Mouse (Mus musculus): ENCODE results near the gene Gpr137b. TPM values are rescaled to one million over a fixed set of nuclear protein-coding genes. Genes with fewer than 3 reads are reported as not detected.
"Not testable (repeated sequence)": the region's sequence is repeated elsewhere in the genome, so short reads cannot be mapped to it uniquely, and the experiment has no call there.

Gpr137b gene
- total RNA-seq (2021) = 10 to 100 TPM; 20.0 to 21.9 TPM
- long read RNA-seq, transcript Gpr137b-201 (7 exons, 2,971 nt) = major isoform, 8 of 16 reads
- long read RNA-seq, partial matches to known transcripts = 1 of 16 reads
- long read RNA-seq, other reads (novel, unspliced or antisense) = 3 of 16 reads

DNA sequence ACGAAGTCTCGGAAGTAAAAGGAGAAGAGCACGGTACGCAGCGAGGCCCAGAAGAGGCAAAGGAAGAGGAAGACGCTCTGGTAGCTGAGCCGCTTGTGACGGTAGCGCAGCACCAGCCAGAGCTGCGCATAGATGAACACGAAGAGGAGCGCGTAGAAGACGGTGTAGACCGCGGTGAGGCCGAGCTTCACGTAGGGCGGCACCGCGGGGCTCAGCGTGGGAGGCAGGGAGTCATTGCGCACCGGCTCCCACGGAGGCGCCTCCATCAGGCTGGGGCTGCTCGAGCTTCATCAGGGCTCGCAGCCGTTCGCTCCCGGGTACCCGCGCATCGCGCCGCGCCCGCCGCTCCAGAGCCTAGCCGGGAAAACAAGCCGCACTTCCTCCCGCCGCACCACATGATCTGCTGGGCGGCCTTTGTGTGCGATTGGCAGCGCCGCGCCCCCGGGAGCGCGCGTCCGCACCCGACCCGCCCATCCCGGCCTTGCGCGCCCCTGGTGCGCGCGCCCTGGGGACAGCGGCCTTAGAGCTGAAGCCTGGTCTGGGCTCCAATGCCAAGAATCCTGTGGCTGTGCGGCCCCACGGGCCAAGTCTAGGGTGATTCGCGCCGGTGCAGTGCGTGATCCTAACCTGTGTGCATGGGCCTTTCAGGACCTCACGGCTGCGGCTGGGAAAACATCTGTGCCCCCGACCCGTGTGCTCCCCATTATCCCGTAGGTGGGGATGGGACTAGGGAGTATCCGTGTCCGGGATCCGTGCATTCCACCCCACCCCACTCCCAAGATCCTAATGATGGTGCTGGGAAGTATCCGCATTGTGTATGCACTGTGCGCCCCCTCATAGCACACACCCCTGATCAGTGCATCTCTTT, at the start of gene Gpr137b:
Gene Gpr137b, minus strand, starts transcription at position 787 of the 868 bp plus-strand sequence.
- DNase-seq (ENCODE audit: low spot score in 2 of 2) = peak; percentile 49 to 62

DNA sequence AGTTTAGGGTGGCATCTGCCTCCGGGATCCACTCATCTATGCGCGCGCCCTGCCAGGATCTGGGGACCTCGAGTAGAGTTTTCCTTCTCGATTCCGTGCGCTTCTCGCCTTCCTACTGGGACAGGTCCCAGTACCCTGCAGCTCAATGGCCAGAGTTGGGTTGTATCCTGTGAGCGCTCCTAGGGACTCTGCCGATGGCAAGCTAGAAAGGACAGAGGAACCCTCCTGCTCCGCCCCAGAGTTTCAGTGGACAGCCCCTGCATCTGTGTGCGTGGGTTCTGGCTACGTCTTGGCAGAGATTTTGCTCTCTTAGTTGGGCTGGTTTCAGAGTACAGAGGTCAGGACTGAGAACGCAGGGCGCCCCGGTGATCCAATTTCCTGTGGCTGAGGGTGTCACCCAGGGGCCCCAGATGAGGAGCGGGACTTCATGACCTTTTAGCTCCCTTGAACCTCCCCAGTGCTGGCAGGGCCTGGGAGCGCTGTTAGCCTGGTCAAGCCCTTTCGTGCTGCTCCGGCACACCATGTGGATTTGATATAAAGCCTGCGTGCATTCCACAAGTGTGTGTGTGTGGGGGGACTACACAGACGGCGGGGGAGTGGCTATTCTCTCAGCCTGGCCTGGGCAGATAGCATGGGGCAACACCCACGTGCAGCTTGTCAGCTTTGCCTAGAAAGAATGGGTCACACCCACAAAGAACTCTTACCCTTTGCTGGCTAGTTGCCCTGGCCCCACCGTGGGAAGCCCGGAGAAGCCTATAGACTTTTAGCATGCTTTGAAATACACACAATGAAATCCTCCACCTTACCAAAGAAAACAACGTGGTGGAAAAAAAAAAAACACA, 44.5 kb upstream of the Gpr137b start:
- not testable (repeated sequence) for DNase-seq (ENCODE audit: low spot score in 2 of 2)

DNA sequence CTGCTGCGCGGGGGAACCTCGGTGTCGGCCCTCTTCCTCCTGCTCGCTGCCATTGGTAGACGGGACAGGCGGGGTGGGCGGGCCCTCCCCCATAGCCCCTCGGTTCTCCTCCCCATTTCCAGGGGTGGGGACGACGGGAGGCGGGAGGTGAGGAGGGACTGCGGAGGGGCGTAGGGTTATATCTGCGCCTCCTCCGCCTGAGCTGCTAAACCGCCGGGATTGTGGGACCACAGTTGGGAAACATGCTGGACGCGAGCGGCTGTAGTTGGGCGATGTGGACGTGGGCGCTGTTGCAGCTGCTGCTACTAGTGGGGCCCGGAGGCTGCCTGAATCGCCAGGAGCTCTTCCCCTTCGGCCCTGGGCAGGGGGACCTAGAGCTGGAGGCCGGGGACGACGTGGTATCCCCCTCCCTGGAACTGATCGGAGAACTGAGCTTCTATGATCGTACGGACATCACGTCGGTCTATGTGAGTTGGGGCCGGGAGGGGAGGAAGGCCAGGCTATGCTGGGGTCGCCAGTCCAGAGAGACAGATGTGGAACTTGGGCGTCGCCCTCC, 43.7 kb upstream of the Gpr137b start, which contains the start of gene Nid1:
Gene Nid1, plus strand, starts transcription at position 92 of the 556 bp plus-strand sequence.
- DNase-seq (ENCODE audit: low spot score in 2 of 2) = not testable (repeated sequence)

DNA sequence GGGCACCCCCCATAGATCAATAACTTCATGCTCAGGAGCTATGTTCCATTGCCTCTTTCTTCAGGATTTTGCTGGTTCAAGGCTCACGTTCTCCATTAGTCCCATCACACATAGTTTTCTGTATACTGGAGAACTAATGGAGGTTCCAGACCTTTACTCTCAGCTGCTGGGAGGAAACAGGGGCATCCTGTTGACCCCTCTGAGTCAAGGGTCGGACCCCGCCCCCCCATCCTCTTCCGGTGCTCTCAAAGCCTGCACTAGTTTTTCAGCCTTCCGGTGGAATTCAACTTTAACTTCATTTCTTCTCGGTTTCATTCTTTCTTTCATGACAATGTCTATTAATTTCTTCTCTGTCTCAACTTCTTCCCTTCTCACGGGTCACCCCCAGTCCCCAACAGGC, 42.3 kb upstream of the Gpr137b start:
- not testable (repeated sequence) for DNase-seq (ENCODE audit: low spot score in 2 of 2)

DNA sequence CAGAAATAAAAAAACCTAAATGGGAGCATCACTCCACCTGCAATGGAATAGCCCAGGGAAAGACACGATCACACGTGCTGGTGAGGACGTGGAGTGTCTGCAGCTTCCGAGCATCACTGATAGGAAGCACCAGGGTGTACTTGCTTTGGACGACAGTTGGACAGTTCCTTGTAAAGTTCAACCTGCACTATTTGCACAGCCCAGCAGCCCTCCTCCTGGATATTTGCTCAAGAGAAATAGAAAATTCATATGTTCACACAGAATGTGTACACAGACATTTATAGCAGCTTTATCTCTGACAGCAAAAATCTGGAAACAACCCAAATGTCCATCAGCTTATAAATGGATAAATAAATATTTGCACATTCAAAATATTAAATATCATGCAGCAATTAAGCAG, 29.5 kb upstream of the Gpr137b start:
- not testable (repeated sequence) for DNase-seq (ENCODE audit: low spot score in 2 of 2)

DNA sequence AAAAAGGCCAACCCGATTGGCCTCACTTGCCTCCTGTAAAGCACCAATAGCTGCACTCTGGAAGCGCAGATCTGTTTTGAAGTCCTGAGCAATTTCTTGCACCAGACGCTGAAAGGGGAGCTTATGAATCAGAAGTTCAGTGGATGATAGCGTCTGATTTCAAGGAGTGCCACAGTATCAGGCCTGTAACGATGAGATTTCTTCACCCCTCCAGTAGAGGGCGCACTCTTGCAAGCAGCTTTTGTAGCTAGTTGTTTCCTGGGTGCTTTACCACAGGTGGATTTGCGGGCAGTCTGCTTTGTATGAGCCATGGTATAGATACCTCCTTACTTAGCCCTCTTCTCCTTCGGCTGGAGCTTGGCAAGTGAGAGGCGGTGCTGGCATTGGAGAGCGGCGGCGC, 25.0 kb upstream of the Gpr137b start:
- not testable (repeated sequence) for DNase-seq (ENCODE audit: low spot score in 2 of 2)

DNA sequence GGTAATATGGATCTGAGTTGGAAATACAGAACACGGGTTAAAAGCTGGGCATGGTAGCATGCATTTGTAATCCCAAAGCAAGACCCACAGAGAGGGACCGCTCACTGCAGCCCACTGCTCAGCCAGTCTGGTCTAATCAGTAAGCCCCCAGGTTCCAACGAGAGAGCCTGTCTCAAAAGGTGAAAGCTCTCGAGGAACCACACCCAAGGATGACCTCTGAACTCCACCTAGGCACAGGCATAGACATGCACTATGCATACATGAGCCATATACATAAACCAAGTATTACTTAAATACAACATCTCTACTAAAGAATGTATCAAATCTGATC, 22.2 kb upstream of the Gpr137b start:
- not testable (repeated sequence) for DNase-seq (ENCODE audit: low spot score in 2 of 2)

DNA sequence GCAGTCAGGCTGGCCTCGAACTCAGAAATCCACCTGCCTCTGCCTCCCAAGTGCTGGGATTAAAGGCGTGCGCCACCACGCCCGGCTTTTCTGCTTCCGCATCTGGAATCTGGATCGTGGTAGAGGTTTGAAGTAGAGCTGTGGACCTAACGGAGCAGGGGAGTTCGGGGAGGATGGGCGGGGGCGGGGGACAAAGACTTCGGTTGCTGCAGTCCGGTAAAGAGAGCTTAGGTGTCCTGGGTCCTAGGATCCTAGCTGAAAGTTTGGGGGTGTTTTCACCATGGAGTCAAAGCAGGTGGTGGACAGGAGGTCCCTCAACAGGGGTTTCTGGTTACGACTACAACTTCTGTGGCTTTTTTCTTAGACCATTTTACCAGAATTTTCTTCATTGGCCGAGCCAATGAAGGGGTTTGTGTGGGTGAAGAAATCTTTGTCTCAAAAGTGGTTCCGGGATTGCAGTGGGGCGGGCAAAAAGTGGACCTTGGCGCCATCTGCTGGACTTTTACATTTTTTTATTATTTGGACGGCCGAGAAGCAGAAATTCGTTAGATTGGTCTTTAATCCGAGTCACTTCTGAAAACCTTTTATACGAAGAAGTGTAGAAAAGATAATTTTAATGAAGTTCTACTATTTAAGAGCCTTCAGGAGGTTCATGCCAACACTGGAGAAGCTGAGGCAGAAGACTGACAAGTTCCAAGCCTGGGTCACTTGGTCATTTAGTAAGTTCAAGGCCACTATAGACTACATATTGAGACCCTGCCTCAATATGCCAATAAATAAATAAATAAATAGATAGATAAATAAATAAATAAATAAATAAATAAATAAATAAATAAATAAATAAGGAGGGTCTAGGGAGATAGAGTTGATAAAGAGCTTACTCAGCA, 21.5 kb upstream of the Gpr137b start:
- DNase-seq (ENCODE audit: low spot score in 2 of 2) = peak; percentile 58 to 74

DNA sequence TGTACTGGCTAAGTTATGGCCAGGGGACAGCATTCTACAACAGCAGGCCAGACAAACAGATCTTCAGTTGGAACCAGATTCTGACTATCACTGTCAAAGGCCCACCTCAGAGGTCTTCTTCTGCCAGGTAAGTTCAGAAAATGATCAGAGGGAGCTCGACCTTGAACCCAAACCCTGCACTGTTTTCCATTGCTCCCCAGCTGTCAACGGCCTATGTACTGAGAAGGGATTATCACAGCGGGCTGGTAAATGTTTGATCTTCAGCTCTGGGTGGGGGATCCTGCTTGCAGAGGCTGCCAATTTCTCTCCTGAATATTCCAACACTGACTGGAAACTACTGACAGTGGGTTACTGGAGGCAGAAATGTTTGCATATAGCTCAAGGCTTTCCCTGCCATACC, 20.4 kb upstream of the Gpr137b start:
- DNase-seq (ENCODE audit: low spot score in 2 of 2) = no peak

DNA sequence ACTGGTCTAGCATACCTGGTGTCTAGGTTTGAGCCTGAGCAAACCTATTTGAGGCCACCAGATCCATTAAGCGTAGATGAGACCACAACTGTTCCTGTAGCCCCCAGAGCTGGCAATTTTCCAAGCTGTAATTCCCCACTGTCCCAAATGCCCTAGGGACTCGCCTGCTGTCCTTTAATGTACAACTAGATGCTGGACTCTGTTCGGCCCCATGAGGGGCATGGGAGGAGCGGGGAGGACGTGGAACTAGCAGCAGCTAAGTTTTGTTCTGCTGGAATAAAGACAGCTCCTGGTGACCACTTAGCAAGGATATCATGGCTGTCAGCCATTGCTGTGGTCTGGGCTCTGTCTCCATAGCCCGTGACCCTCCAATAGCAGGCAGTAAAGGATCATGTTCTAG, 11.7 kb upstream of the Gpr137b start:
- not testable (repeated sequence) for DNase-seq (ENCODE audit: low spot score in 2 of 2)

DNA sequence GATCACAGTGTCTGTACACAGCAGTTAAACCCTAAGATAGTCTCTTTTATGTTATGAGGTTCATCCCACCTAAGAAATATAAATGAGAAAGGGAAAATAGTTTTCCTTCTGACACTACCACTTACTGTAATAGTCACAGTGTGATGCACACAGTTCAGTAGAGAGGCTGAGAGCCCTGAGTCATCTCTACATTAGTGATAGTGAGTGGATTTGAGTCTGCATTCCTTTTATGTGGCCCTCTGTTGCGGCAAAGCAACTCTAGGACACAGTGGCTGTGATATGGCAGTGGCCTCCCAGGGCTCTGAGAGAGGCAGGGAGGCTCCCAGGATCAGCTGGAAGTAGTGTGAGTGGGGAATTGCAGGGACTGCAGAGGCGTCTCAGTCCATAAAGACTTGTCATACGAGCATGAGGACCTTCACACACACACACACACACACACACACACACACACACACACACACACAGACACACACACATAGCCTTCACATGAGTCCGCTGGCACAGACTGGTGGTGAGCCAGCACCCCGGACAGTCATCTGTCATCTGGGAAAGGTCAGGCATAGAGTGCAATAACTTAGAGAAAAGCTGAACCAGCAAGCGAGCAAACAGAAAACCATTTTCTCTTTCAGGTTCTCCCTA, 10.8 kb upstream of the Gpr137b start:
- not testable (repeated sequence) for DNase-seq (ENCODE audit: low spot score in 2 of 2)

DNA sequence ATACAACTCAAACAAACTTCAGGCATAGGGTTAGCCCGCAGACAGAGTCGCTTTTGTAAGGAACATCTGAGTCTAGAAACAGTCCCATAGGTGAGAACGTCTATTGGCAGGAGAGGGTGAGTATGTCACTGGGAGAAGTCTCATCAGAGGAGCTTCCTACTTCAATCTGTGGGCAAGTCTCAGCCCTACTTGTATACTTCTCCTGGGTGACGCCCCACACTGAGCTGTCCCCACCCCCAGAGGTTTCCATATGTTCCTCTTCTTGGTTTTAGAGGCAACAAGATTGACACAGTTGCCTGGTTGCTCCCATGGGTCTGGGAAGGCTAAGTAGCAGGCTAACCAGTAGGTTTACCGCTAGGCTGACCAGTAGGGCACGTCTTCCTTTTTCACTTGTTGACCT, 10.0 kb upstream of the Gpr137b start:
- DNase-seq (ENCODE audit: low spot score in 2 of 2) = not testable (repeated sequence)

DNA sequence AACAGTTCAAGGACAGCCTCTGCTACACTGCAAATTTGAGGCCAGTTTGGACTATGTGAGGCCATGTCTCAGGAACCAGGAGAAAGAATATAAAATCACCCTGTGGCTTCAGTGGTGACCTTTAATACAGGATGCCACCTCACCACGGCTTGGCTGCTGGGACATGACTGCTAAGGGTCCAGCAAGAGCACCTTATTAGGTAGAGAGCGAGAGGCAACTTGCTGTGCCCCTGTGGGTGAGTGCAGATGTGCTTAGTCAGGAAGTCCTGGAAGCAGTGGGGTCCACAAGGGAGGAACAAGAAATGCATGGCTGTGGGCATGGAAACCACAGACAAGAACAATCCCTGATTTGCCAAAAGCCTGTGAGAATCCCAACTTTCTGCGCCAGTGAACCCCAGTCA, 9.6 kb upstream of the Gpr137b start:
- not testable (repeated sequence) for DNase-seq (ENCODE audit: low spot score in 2 of 2)

DNA sequence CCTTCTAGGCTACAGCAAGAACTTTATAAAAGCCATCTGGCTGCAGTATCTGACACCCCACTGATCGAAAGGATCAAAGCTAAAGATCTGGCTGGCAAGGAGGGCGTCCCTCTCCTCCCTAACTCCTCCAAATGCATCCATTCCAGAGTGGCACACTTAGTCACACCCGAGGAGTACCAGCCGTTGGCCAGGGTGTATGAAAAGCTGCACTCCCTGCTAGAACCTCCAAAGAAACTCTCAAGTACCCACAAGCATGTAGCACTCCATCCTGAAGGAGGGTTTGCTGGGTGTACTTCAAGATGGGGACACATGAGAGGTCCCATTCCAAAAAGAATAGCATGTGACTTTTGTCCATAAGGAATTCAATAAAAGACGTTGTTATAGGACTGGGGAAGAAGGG, 9.0 kb upstream of the Gpr137b start:
- DNase-seq (ENCODE audit: low spot score in 2 of 2) = not testable (repeated sequence)

DNA sequence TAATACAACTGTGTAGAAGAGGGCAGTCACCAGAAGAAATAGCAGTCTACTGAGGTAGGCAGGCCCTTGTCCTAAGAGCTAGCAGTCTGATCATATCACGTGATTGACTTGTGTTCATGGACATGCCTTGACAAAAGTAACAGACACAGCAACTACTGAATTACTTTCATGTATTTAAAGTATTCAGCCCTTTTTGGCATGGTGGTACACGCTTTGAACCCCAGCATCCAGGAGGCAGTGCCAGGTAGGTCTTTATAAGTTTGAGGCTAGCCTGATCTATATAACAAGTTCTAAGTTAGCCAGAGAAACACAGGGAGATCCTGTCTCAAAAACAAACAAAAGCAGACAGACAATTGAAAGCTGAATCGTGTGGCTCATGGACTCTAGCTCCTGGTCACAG, 7.0 kb upstream of the Gpr137b start:
- not testable (repeated sequence) for DNase-seq (ENCODE audit: low spot score in 2 of 2)

DNA sequence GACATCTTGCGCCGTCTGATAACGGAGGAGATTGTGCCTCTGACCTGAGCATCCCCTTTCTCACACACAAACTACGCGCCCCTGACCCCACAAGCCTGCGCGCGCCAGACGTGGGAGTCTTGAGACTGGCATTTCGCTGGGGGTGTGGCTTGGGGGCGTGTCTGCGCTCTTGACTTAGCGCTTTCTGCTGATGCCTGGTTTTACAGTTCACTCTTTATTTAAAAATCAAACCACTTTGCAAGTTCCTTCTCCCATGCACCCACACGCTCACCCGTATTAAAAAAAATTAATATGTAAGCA, 232 bp upstream of the Gpr137b start:
- DNase-seq (ENCODE audit: low spot score in 2 of 2) = not testable (repeated sequence)

DNA sequence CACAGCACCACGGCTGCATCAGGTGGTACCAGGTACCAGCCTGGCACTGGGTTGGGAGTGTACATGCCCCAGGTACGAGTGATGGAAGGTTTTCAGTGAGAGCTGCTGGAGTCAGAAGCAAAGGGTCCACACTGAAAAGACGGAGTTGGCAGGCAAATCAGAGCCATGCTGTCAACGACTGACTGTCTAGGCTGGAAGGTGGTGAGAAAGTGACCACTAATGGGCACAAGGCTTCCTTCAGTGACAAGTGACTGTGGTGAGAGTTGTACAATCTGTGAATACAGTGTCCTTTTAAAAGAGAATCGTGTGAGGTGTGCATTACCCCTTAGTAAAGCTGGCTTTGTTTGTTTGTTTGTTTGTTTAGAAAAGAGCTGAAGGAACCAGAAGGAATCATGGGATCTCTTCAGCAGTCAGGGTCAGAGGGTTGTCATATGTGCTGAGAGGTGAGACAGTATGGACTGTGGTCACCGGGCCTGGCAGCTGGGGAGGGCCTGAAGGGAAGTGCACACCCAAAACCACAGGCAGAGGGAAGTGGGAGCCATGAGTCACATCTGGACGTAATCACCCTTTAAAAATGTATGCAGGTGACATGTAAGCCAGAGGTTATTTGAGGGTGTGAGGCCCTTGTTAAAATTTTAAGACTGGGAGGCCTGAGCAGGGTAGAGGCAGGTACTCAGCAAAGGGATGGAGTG, 15.5 kb downstream of the Gpr137b start:
- DNase-seq (ENCODE audit: low spot score in 2 of 2) = not testable (repeated sequence)

DNA sequence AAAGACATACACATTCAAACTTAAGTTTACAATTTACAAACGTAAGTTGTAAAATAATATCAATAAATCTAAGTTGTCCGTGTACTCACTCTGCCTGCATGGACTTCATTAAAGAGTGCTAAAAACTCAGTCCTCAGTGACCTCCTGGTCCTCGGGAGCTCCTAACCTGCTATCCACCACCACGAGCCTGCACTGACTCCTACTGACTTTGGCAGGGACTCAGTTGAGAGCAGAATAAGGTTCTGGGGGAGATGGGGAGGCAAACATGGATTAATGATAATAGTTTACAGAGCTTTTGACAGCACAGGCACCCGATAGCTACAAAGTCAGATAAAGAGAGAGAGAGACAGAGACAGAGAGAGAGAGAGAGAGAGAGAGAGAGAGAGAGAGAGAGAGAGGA, 16.6 kb downstream of the Gpr137b start:
- DNase-seq (ENCODE audit: low spot score in 2 of 2) = no peak

DNA sequence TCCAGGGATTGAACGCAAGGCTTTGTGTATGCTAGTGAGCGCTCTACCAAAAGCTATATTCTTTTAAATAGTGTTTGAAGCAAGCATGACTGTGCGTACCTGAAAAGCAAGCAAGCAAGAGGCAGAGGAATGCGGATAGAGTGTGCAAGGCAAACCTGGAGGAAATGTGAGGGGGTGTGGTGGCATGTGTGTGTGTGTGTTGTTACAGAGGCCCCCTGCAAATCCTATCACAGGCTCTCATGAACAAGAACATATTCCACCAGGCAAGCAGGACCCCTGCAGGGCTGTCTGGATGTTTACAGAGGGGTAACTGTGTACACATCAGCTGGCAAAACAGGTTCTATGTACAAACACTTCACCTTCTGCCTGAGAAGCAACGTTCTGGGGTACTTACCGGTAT, 19.8 kb downstream of the Gpr137b start:
- not testable (repeated sequence) for DNase-seq (ENCODE audit: low spot score in 2 of 2)

DNA sequence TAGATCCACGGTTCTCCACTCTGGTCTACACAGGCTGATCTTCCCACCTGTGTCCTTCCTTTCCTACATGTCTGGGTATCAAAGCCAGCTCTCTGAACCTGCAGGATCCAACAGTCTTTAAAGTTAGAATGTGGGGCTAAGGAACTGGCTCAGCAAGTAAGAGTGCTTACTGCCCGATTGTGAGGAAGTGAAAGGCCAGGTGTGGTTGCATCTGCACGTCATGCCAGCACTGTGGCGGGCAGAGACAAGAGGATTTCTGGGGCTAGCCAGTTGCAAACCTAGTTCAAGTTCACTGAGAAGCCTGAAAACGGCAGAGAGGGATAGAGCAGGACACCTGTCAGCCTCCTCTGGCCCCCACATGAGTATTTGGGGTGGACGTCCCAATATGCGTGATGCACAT, 22.4 kb downstream of the Gpr137b start:
- DNase-seq (ENCODE audit: low spot score in 2 of 2) = not testable (repeated sequence)
